Mouse (Mus musculus): Measurements from ENCODE around the gene 2310039H08Rik. TPM values are rescaled to one million over a fixed set of nuclear protein-coding genes. Genes with fewer than 3 reads are reported as not detected.

Gene 2310039H08Rik
- total and polyA plus RNA-seq, 3 experiments = 22.6 to 45.4 (median 30.4) TPM

- Histone ChIP-seq H3K79me2 (replicated peaks; ENCODE audit: control insufficient read depth, insufficient read depth, low read length) (no peaks in the 10 kb centered on the region), H3K36me3 (ENCODE audit: control insufficient read depth, insufficient read depth, low read length) (no peaks in the 10 kb centered on the region), H3K4me3 (no peak overlapping the region), H3K27me3 (ENCODE audit: control insufficient read depth, insufficient read depth, low read length) (no peaks in the 10 kb centered on the region), H3K9ac (ENCODE audit: low read depth, low read length) (no peak overlapping the region), H3K4me1 (ENCODE audit: control insufficient read depth, insufficient read depth, low read length) (no peaks in the 10 kb centered on the region), H3K27ac (no peak overlapping the region)
- TF ChIP-seq CTCF (IDR thresholded peaks at IDR 0.05) (no peak), EP300 (IDR thresholded peaks at IDR 0.05; ENCODE audit: insufficient read depth, low read depth, low read length) (no peak), POLR2A (IDR thresholded peaks at IDR 0.05; ENCODE audit: insufficient read depth, low read depth, low read length) (no peak)
- no peak for DNase-seq
- intact Hi-C loops (cut with DNase I) = no loop called here
- 72% methylated on average over 6 of the region's 6 CpGs for WGBS
Observed at GRCm38 (mm10) chr17:46801761-46802160, 29.3 kb downstream of the 2310039H08Rik start.

GRCm38 (mm10) chr17:46808376-46808775 is 35.9 kb downstream of the 2310039H08Rik start:
- intact Hi-C loops (cut with DNase I) = no loop called here
- no peak overlapping the region for H3K9ac ChIP-seq (ENCODE audit: low read depth, low read length)
- peaks cover 13% of the 10 kb centered on the region for H3K36me3 ChIP-seq (ENCODE audit: control insufficient read depth, insufficient read depth, low read length)
- no peak overlapping the region; the same call in 1 of the 2 replicates for H3K27ac ChIP-seq
- WGBS = 79% methylated on average over 10 of the region's 10 CpGs
- no peak overlapping the region for H3K4me3 ChIP-seq
- no peak for DNase-seq
- no peaks in the 10 kb centered on the region for H3K27me3 ChIP-seq (ENCODE audit: control insufficient read depth, insufficient read depth, low read length)
- no peak for TF ChIP-seq CTCF (IDR thresholded peaks at IDR 0.05)
- no peak for TF ChIP-seq EP300 (IDR thresholded peaks at IDR 0.05; ENCODE audit: insufficient read depth, low read depth, low read length)
- no peak for TF ChIP-seq POLR2A (IDR thresholded peaks at IDR 0.05; ENCODE audit: insufficient read depth, low read depth, low read length)
- H3K4me1 ChIP-seq (ENCODE audit: control insufficient read depth, insufficient read depth, low read length) = peaks cover 4% of the 10 kb centered on the region
- no peaks in the 10 kb centered on the region for H3K79me2 ChIP-seq (replicated peaks; ENCODE audit: control insufficient read depth, insufficient read depth, low read length)

- H3K4me1 ChIP-seq (ENCODE audit: control insufficient read depth, insufficient read depth, low read length) = peaks cover 4% of the 10 kb centered on the region
- intact Hi-C loops (cut with DNase I) = no loop called here
- no peaks in the 10 kb centered on the region for H3K27me3 ChIP-seq (ENCODE audit: control insufficient read depth, insufficient read depth, low read length)
- TF ChIP-seq CTCF (IDR thresholded peaks at IDR 0.05) (no peak), POLR2A (IDR thresholded peaks at IDR 0.05; ENCODE audit: insufficient read depth, low read depth, low read length) (no peak), EP300 (IDR thresholded peaks at IDR 0.05; ENCODE audit: insufficient read depth, low read depth, low read length) (no peak)
- H3K79me2 ChIP-seq (replicated peaks; ENCODE audit: control insufficient read depth, insufficient read depth, low read length) = no peaks in the 10 kb centered on the region
- WGBS = 54% methylated on average over 6 of the region's 6 CpGs
- H3K27ac ChIP-seq = peak overlapping the region; percentile 75
- H3K36me3 ChIP-seq (ENCODE audit: control insufficient read depth, insufficient read depth, low read length) = peaks cover 13% of the 10 kb centered on the region
- no peak overlapping the region for H3K9ac ChIP-seq (ENCODE audit: low read depth, low read length)
- DNase-seq = peak in 1 of 2 experiments; percentile 31
- H3K4me3 ChIP-seq = no peak overlapping the region
Observed at GRCm38 (mm10) chr17:46809131-46809830, 36.8 kb downstream of the 2310039H08Rik start.

- 89% methylated on average over 3 of the region's 3 CpGs for WGBS
Observed at GRCm38 (mm10) chr17:46810672-46811071, 38.2 kb downstream of the 2310039H08Rik start.

GRCm38 (mm10) chr17:46812442-46812841 is 40.0 kb downstream of the 2310039H08Rik start:
- Histone ChIP-seq H3K27ac (no peak overlapping the region), H3K79me2 (replicated peaks; ENCODE audit: control insufficient read depth, insufficient read depth, low read length) (no peaks in the 10 kb centered on the region), H3K36me3 (ENCODE audit: control insufficient read depth, insufficient read depth, low read length) (peaks cover 13% of the 10 kb centered on the region), H3K4me3 (no peak overlapping the region), H3K27me3 (ENCODE audit: control insufficient read depth, insufficient read depth, low read length) (no peaks in the 10 kb centered on the region), H3K4me1 (ENCODE audit: control insufficient read depth, insufficient read depth, low read length) (peaks cover 4% of the 10 kb centered on the region), H3K9ac (ENCODE audit: low read depth, low read length) (no peak overlapping the region)
- TF ChIP-seq CTCF (IDR thresholded peaks at IDR 0.05) = no peak
- no peak for TF ChIP-seq EP300 (IDR thresholded peaks at IDR 0.05; ENCODE audit: insufficient read depth, low read depth, low read length)
- TF ChIP-seq POLR2A (IDR thresholded peaks at IDR 0.05; ENCODE audit: insufficient read depth, low read depth, low read length) = no peak
- intact Hi-C loops (cut with DNase I) = no loop called here
- no peak for DNase-seq
- 93% methylated on average over 1 of the region's 1 CpGs for WGBS

More at GRCm38 (mm10) chr17:46810672-46811071, 38.2 kb downstream of the 2310039H08Rik start:
- TF ChIP-seq CTCF (IDR thresholded peaks at IDR 0.05) (no peak), POLR2A (IDR thresholded peaks at IDR 0.05; ENCODE audit: insufficient read depth, low read depth, low read length) (no peak), EP300 (IDR thresholded peaks at IDR 0.05; ENCODE audit: insufficient read depth, low read depth, low read length) (no peak)
- peaks cover 13% of the 10 kb centered on the region for H3K36me3 ChIP-seq (ENCODE audit: control insufficient read depth, insufficient read depth, low read length)
- intact Hi-C loops (cut with DNase I) = no loop called here
- no peaks in the 10 kb centered on the region for H3K79me2 ChIP-seq (replicated peaks; ENCODE audit: control insufficient read depth, insufficient read depth, low read length)
- no peak for DNase-seq
- H3K9ac ChIP-seq (ENCODE audit: low read depth, low read length) = no peak overlapping the region
- no peak overlapping the region for H3K27ac ChIP-seq
- H3K4me3 ChIP-seq = no peak overlapping the region
- H3K4me1 ChIP-seq (ENCODE audit: control insufficient read depth, insufficient read depth, low read length) = peaks cover 4% of the 10 kb centered on the region
- no peaks in the 10 kb centered on the region for H3K27me3 ChIP-seq (ENCODE audit: control insufficient read depth, insufficient read depth, low read length)

GRCm38 (mm10) chr17:46813637-46814036 is 41.2 kb downstream of the 2310039H08Rik start:
- Histone ChIP-seq H3K9ac (ENCODE audit: low read depth, low read length) (no peak overlapping the region), H3K27me3 (ENCODE audit: control insufficient read depth, insufficient read depth, low read length) (no peaks in the 10 kb centered on the region), H3K79me2 (replicated peaks; ENCODE audit: control insufficient read depth, insufficient read depth, low read length) (no peaks in the 10 kb centered on the region), H3K4me3 (no peak overlapping the region), H3K27ac (no peak overlapping the region), H3K4me1 (ENCODE audit: control insufficient read depth, insufficient read depth, low read length) (peaks cover 3% of the 10 kb centered on the region), H3K36me3 (ENCODE audit: control insufficient read depth, insufficient read depth, low read length) (peaks cover 13% of the 10 kb centered on the region)
- WGBS = 62% methylated on average over 8 of the region's 8 CpGs
- no peak for DNase-seq
- TF ChIP-seq POLR2A (IDR thresholded peaks at IDR 0.05; ENCODE audit: insufficient read depth, low read depth, low read length) = no peak
- intact Hi-C loops (cut with DNase I) = no loop called here

Data from heart, adult 2 months (tissue).